Mouse (Mus musculus): ENCODE results near the gene Rnf130. TPM values are rescaled to one million over a fixed set of nuclear protein-coding genes. Genes with fewer than 3 reads are reported as not detected.

Gene Rnf130
- polyA plus RNA-seq, 1 experiment from 2014 or later = 77.3 TPM

GRCm38 (mm10) chr11:50026521-50027090 is 1.5 kb downstream of the Rnf130 start:
- Histone ChIP-seq H3K4me1 (peaks cover 19% of the 10 kb centered on the region), H3K27ac (0 out of 2 replicates have a peak overlapping the region, but pooled peaks have one; percentile 18), H3K36me3 (no peaks in the 10 kb centered on the region), H3K9me3 (no peaks in the 10 kb centered on the region), H3K9ac (no peak overlapping the region), H3K4me2 (peak overlapping the region; percentile 68), H3K4me3 (peak overlapping the region; percentile 88), H3K27me3 (no peaks in the 10 kb centered on the region)
- no peak for ATAC-seq (ENCODE audit: insufficient number of reproducible peaks, low FRiP score, low TSS enrichment, low read depth)
- WGBS = 21% methylated on average over 3 of the region's 3 CpGs

GRCm38 (mm10) chr11:50028416-50028815 is 3.3 kb downstream of the Rnf130 start:
- H3K27ac ChIP-seq = no peak overlapping the region
- no peaks in the 10 kb centered on the region for H3K9me3 ChIP-seq
- H3K4me1 ChIP-seq = peaks cover 19% of the 10 kb centered on the region
- no peak overlapping the region for H3K4me2 ChIP-seq
- no peak overlapping the region for H3K4me3 ChIP-seq
- H3K36me3 ChIP-seq = no peaks in the 10 kb centered on the region
- ATAC-seq (ENCODE audit: insufficient number of reproducible peaks, low FRiP score, low TSS enrichment, low read depth) = no peak
- no peaks in the 10 kb centered on the region for H3K27me3 ChIP-seq
- H3K9ac ChIP-seq = no peak overlapping the region

- Histone ChIP-seq H3K9ac (no peak overlapping the region), H3K4me2 (no peak overlapping the region), H3K27ac (no peak overlapping the region), H3K9me3 (no peaks in the 10 kb centered on the region), H3K36me3 (no peaks in the 10 kb centered on the region), H3K4me3 (no peak overlapping the region), H3K27me3 (no peaks in the 10 kb centered on the region), H3K4me1 (peaks cover 5% of the 10 kb centered on the region; the same call in 1 of the 2 replicates)
- no peak for ATAC-seq (ENCODE audit: insufficient number of reproducible peaks, low FRiP score, low TSS enrichment, low read depth)
These were observed 9.0 kb downstream of the Rnf130 start for GRCm38 (mm10) chr11:50034155-50034554.

GRCm38 (mm10) chr11:50035726-50036125 is 10.6 kb downstream of the Rnf130 start:
- no peak for ATAC-seq (ENCODE audit: insufficient number of reproducible peaks, low FRiP score, low TSS enrichment, low read depth)
- WGBS = 81% methylated on average over 3 of the region's 3 CpGs

GRCm38 (mm10) chr11:50036781-50037460 is 11.8 kb downstream of the Rnf130 start:
- Histone ChIP-seq H3K4me2 (no peak overlapping the region), H3K27me3 (no peaks in the 10 kb centered on the region), H3K4me3 (no peak overlapping the region), H3K27ac (no peak overlapping the region), H3K9me3 (no peaks in the 10 kb centered on the region), H3K9ac (no peak overlapping the region), H3K4me1 (peaks cover 5% of the 10 kb centered on the region; the same call in 1 of the 2 replicates), H3K36me3 (no peaks in the 10 kb centered on the region)
- ATAC-seq (ENCODE audit: insufficient number of reproducible peaks, low FRiP score, low TSS enrichment, low read depth) = no peak
- WGBS = 68% methylated on average over 4 of the region's 4 CpGs

More at GRCm38 (mm10) chr11:50035726-50036125, 10.6 kb downstream of the Rnf130 start:
- Histone ChIP-seq H3K27ac (no peak overlapping the region), H3K4me3 (no peak overlapping the region), H3K9me3 (no peaks in the 10 kb centered on the region), H3K36me3 (no peaks in the 10 kb centered on the region), H3K4me2 (no peak overlapping the region), H3K9ac (no peak overlapping the region), H3K4me1 (peaks cover 5% of the 10 kb centered on the region; the same call in 1 of the 2 replicates), H3K27me3 (no peaks in the 10 kb centered on the region)

- no peak overlapping the region for H3K4me2 ChIP-seq
- WGBS = 78% methylated on average over 1 of the region's 1 CpGs
- no peaks in the 10 kb centered on the region for H3K27me3 ChIP-seq
- no peak overlapping the region for H3K9ac ChIP-seq
- H3K9me3 ChIP-seq = no peaks in the 10 kb centered on the region
- H3K36me3 ChIP-seq = no peaks in the 10 kb centered on the region
- no peak overlapping the region for H3K27ac ChIP-seq
- no peak overlapping the region for H3K4me3 ChIP-seq
- peaks cover 5% of the 10 kb centered on the region; the same call in 1 of the 2 replicates for H3K4me1 ChIP-seq
- ATAC-seq (ENCODE audit: insufficient number of reproducible peaks, low FRiP score, low TSS enrichment, low read depth) = no peak
These were observed 13.6 kb downstream of the Rnf130 start for GRCm38 (mm10) chr11:50038757-50039156.

GRCm38 (mm10) chr11:50041148-50041547 is 16.0 kb downstream of the Rnf130 start:
- WGBS = 72% methylated on average over 3 of the region's 3 CpGs
- Histone ChIP-seq H3K9ac (no peak overlapping the region), H3K4me3 (no peak overlapping the region), H3K9me3 (no peaks in the 10 kb centered on the region), H3K4me2 (no peak overlapping the region), H3K36me3 (no peaks in the 10 kb centered on the region), H3K4me1 (peaks cover 5% of the 10 kb centered on the region; the same call in 1 of the 2 replicates), H3K27me3 (no peaks in the 10 kb centered on the region), H3K27ac (no peak overlapping the region)
- ATAC-seq (ENCODE audit: insufficient number of reproducible peaks, low FRiP score, low TSS enrichment, low read depth) = no peak

GRCm38 (mm10) chr11:50042345-50042997 is 17.3 kb downstream of the Rnf130 start:
- no peak overlapping the region for H3K9ac ChIP-seq
- no peak overlapping the region for H3K4me3 ChIP-seq
- H3K4me1 ChIP-seq = 0 out of 2 replicates have a peak, but pooled peaks cover 2% of the 10 kb centered on the region
- no peak for ATAC-seq (ENCODE audit: insufficient number of reproducible peaks, low FRiP score, low TSS enrichment, low read depth)
- H3K27me3 ChIP-seq = no peaks in the 10 kb centered on the region
- 88% methylated on average over 4 of the region's 4 CpGs for whole genome bisulfite sequencing
- no peaks in the 10 kb centered on the region for H3K36me3 ChIP-seq
- H3K4me2 ChIP-seq = no peak overlapping the region
- no peaks in the 10 kb centered on the region for H3K9me3 ChIP-seq
- H3K27ac ChIP-seq = no peak overlapping the region

- Histone ChIP-seq H3K27me3 (no peaks in the 10 kb centered on the region), H3K4me1 (0 out of 2 replicates have a peak, but pooled peaks cover 6% of the 10 kb centered on the region), H3K4me3 (no peak overlapping the region), H3K36me3 (no peaks in the 10 kb centered on the region), H3K9ac (no peak overlapping the region), H3K9me3 (no peaks in the 10 kb centered on the region), H3K27ac (no peak overlapping the region), H3K4me2 (no peak overlapping the region)
- 92% methylated on average over 4 of the region's 4 CpGs for WGBS
- no peak for ATAC-seq (ENCODE audit: insufficient number of reproducible peaks, low FRiP score, low TSS enrichment, low read depth)
These were observed 19.3 kb downstream of the Rnf130 start for GRCm38 (mm10) chr11:50044454-50044853.

GRCm38 (mm10) chr11:50047610-50048009 is 22.5 kb downstream of the Rnf130 start:
- 0 out of 2 replicates have a peak, but pooled peaks cover 1% of the 10 kb centered on the region for H3K36me3 ChIP-seq
- WGBS = 49% methylated on average over 1 of the region's 1 CpGs
- no peak overlapping the region for H3K27ac ChIP-seq
- no peak for ATAC-seq (ENCODE audit: insufficient number of reproducible peaks, low FRiP score, low TSS enrichment, low read depth)
- H3K9me3 ChIP-seq = no peaks in the 10 kb centered on the region
- 0 out of 2 replicates have a peak, but pooled peaks cover 6% of the 10 kb centered on the region for H3K4me1 ChIP-seq
- no peak overlapping the region for H3K4me2 ChIP-seq
- no peak overlapping the region for H3K4me3 ChIP-seq
- no peaks in the 10 kb centered on the region for H3K27me3 ChIP-seq
- H3K9ac ChIP-seq = no peak overlapping the region

- ATAC-seq (ENCODE audit: insufficient number of reproducible peaks, low FRiP score, low TSS enrichment, low read depth) = no peak
- Histone ChIP-seq H3K27ac (no peak overlapping the region), H3K9me3 (no peaks in the 10 kb centered on the region), H3K36me3 (0 out of 2 replicates have a peak, but pooled peaks cover 6% of the 10 kb centered on the region), H3K4me3 (no peak overlapping the region), H3K4me1 (0 out of 2 replicates have a peak, but pooled peaks cover 6% of the 10 kb centered on the region), H3K4me2 (no peak overlapping the region), H3K27me3 (no peaks in the 10 kb centered on the region), H3K9ac (no peak overlapping the region)
- 82% methylated on average over 6 of the region's 6 CpGs for WGBS
These were observed 23.0 kb downstream of the Rnf130 start for GRCm38 (mm10) chr11:50048115-50048514.

GRCm38 (mm10) chr11:50050392-50050791 is 25.2 kb downstream of the Rnf130 start:
- H3K9me3 ChIP-seq = no peaks in the 10 kb centered on the region
- 0 out of 2 replicates have a peak, but pooled peaks cover 6% of the 10 kb centered on the region for H3K4me1 ChIP-seq
- H3K36me3 ChIP-seq = peaks cover 14% of the 10 kb centered on the region; the same call in 1 of the 2 replicates
- no peak overlapping the region for H3K4me2 ChIP-seq
- no peaks in the 10 kb centered on the region for H3K27me3 ChIP-seq
- H3K9ac ChIP-seq = no peak overlapping the region
- ATAC-seq (ENCODE audit: insufficient number of reproducible peaks, low FRiP score, low TSS enrichment, low read depth) = no peak
- no peak overlapping the region for H3K27ac ChIP-seq
- no peak overlapping the region for H3K4me3 ChIP-seq
- 71% methylated on average over 6 of the region's 6 CpGs for WGBS
